8 mouse cellular contexts compared by ENCODE assay signal in the genomic region with DNA sequence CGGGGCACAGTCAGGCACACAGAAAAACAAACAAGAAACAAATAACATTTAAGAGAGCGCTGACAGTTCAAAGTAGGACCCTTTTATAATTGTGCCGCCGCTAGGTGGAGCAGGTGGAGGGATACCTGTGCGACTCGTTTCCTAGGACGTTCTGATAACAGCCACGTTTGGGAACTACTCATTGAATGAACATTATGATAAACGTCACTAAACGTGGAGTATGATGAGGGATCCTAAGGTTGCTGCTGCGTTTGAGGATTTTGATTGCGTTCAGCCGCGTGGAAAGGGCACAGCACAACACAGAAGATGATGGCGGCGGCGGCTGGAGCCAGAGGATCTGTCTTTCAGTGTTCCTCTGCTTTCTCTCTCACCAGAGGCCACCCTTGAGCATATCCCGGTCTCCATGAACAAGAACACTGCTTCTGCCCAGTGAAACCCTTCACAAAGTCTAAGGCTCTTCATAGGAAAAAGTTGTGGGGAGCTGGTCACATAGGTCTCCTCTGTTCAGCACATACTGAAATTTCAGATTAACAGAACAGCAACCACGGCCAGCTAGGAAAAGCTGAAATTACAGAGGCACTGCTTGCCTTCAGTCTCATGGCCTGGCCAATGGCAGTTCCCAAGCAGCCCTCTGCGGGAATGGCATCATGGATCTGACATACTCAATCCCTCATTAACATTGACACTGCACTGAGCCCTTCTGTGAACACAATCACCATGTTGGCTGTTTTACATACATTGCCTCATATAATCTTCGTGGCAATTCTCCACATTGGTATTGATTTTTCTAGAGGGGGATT. TPM values are rescaled to one million over a fixed set of nuclear protein-coding genes. Genes with fewer than 3 reads are reported as not detected.
DNase-seq lines count a peak whose midpoint lies in the region; ATAC-seq lines count a peak whose summit lies in the region.

No protein-coding gene starts in this region.

- H3K27ac ChIP-seq in forebrain, embryonic 14.5 days (ENCODE audit: low read depth, low read length): no peak overlapping the region
- no peak overlapping the region for H3K27ac ChIP-seq in intestine, embryonic 16.5 days (ENCODE audit: low read length)
- 0 out of 2 replicates have a peak overlapping the region, but pooled peaks have one; percentile 23 for H3K27ac ChIP-seq in midbrain, embryonic 10.5 days (replicated peaks)
- no peak overlapping the region for H3K27ac ChIP-seq in stomach, embryonic 16.5 days (ENCODE audit: low read length)

- 14% methylated on average over 21 of the region's 21 CpGs for WGBS in forebrain, embryonic 14.5 days
- 13% methylated on average over 21 of the region's 21 CpGs for WGBS in intestine, embryonic 16.5 days
- 15% methylated on average over 21 of the region's 21 CpGs for WGBS in midbrain, embryonic 10.5 days
- WGBS in stomach, embryonic 16.5 days: 11% methylated on average over 21 of the region's 21 CpGs

- no peaks in the 10 kb centered on the region for H3K27me3 ChIP-seq in forebrain, embryonic 14.5 days (replicated peaks; ENCODE audit: control insufficient read depth, insufficient read depth, low read length)
- no peaks in the 10 kb centered on the region for H3K27me3 ChIP-seq in intestine, embryonic 16.5 days (replicated peaks; ENCODE audit: control insufficient read depth, insufficient read depth, low read length)
- H3K27me3 ChIP-seq in midbrain, embryonic 10.5 days (ENCODE audit: low read depth, poor library complexity, severe bottlenecking): no peaks in the 10 kb centered on the region
- H3K27me3 ChIP-seq in stomach, embryonic 16.5 days (ENCODE audit: control insufficient read depth, insufficient read depth, low read length): no peaks in the 10 kb centered on the region

- H3K4me2 ChIP-seq in forebrain, embryonic 14.5 days (ENCODE audit: low read length): peak overlapping the region; percentile 51
- H3K4me2 ChIP-seq in intestine, embryonic 16.5 days (ENCODE audit: low read depth, low read length): peak overlapping the region; percentile 67
- H3K4me2 ChIP-seq in stomach, embryonic 16.5 days (ENCODE audit: low read depth, low read length): peak overlapping the region; percentile 50

- H3K4me3 ChIP-seq in forebrain, embryonic 14.5 days (ENCODE audit: low read depth, low read length): peak overlapping the region; percentile 23
- peak overlapping the region; percentile 48 for H3K4me3 ChIP-seq in intestine, embryonic 16.5 days (ENCODE audit: low read length)
- peak overlapping the region; percentile 51 for H3K4me3 ChIP-seq in midbrain, embryonic 10.5 days
- peak overlapping the region; percentile 38 for H3K4me3 ChIP-seq in stomach, embryonic 16.5 days (replicated peaks; ENCODE audit: low read length)

- intact Hi-C loops in left cerebral cortex, postnatal 10 days (cut with DNase I): loop anchor here (2.0 to 10.0 kb wide), 2 partner anchors 223 to 463 kb away; no protein-coding TSS in a partner anchor

- peak overlapping the region; percentile 47; the same call in 1 of the 2 replicates for H3K9ac ChIP-seq in forebrain, embryonic 14.5 days (ENCODE audit: low read length)
- H3K9ac ChIP-seq in intestine, embryonic 16.5 days (ENCODE audit: low read depth, low read length): peak overlapping the region; percentile 45; the same call in 1 of the 2 replicates
- H3K9ac ChIP-seq in stomach, embryonic 16.5 days (ENCODE audit: low read length): 0 out of 2 replicates have a peak overlapping the region, but pooled peaks have one; percentile 27

- peak; percentile 92 for ATAC-seq in cerebellum, adult (ENCODE audit: insufficient number of reproducible peaks, low FRiP score, low TSS enrichment)
- peak; percentile 74 for ATAC-seq in forebrain, embryonic 14.5 days
- ATAC-seq in intestine, embryonic 16.5 days: peak; percentile 69
- ATAC-seq in stomach, embryonic 16.5 days (ENCODE audit: insufficient read depth, low FRiP score): peak; percentile 47; the same call in 1 of the 2 replicates
- no peak for ATAC-seq in granulocyte monocyte progenitor cell, adult 5-6 weeks (replicated peaks; ENCODE audit: poor library complexity, severe bottlenecking)

- no peaks in the 10 kb centered on the region for H3K9me3 ChIP-seq in forebrain, embryonic 14.5 days (replicated peaks; ENCODE audit: control insufficient read depth, low read length)
- H3K9me3 ChIP-seq in intestine, embryonic 16.5 days (ENCODE audit: control insufficient read depth, low read length): no peaks in the 10 kb centered on the region
- H3K9me3 ChIP-seq in midbrain, embryonic 10.5 days (replicated peaks): no peaks in the 10 kb centered on the region
- H3K9me3 ChIP-seq in stomach, embryonic 16.5 days (replicated peaks; ENCODE audit: control insufficient read depth, low read length): no peaks in the 10 kb centered on the region

- no peaks in the 10 kb centered on the region for H3K36me3 ChIP-seq in forebrain, embryonic 14.5 days (ENCODE audit: control insufficient read depth, insufficient read depth, low read length)
- no peaks in the 10 kb centered on the region for H3K36me3 ChIP-seq in intestine, embryonic 16.5 days (ENCODE audit: control insufficient read depth, insufficient read depth, low read length)
- H3K36me3 ChIP-seq in midbrain, embryonic 10.5 days: no peaks in the 10 kb centered on the region
- H3K36me3 ChIP-seq in stomach, embryonic 16.5 days (ENCODE audit: control insufficient read depth, insufficient read depth, low read length): no peaks in the 10 kb centered on the region

- no peaks in the 10 kb centered on the region for H3K4me1 ChIP-seq in forebrain, embryonic 14.5 days (ENCODE audit: control insufficient read depth, insufficient read depth, low read length)
- H3K4me1 ChIP-seq in intestine, embryonic 16.5 days (ENCODE audit: control insufficient read depth, insufficient read depth, low read length): peaks cover 4% of the 10 kb centered on the region
- peaks cover 6% of the 10 kb centered on the region for H3K4me1 ChIP-seq in midbrain, embryonic 10.5 days
- no peaks in the 10 kb centered on the region for H3K4me1 ChIP-seq in stomach, embryonic 16.5 days (ENCODE audit: control insufficient read depth, insufficient read depth, low read length)

- DNase-seq in ES-CJ7 (ENCODE audit: low read depth, low spot score): peak; percentile 45
- peak; percentile 72 for DNase-seq in forebrain, embryonic 14.5 days (ENCODE audit: low spot score)
- DNase-seq in left cerebral cortex, postnatal 10 days (ENCODE audit: extremely low spot score in 1 of 2, low spot score in 2 of 2): peak; percentile 20 to 44
- DNase-seq in midbrain, embryonic 10.5 days (ENCODE audit: low spot score): peak; percentile 45

RNA-seq across cellular contexts. Expression of a gene that starts 55.5 kb away (rescaled TPM):
- 1.0 and 2.0 TPM in 2 replicates for polyA plus RNA-seq in forebrain, embryonic 14.5 days (2014; fragmentation: Nextera tagmentation; extraction: Ambion mirVana)
- 0.10 and 0.16 TPM in 2 replicates for polyA plus RNA-seq in intestine, embryonic 16.5 days (2015; fragmentation: Nextera tagmentation; extraction: Ambion mirVana)
- 10 to 100 TPM; 21.8 to 23.5 TPM for total RNA-seq in left cerebral cortex, postnatal 10 days (2021)
- 1.4 and 1.7 TPM in 2 replicates for polyA plus RNA-seq in midbrain, embryonic 10.5 days (2016; fragmentation: Nextera tagmentation; extraction: Ambion mirVana)
- polyA plus RNA-seq in stomach, embryonic 16.5 days (2015; fragmentation: Nextera tagmentation; extraction: Ambion mirVana): 0.09 and 0.17 TPM in 2 replicates
- not detected in 2 replicates for total RNA-seq in granulocyte monocyte progenitor cell, adult 5-6 weeks (2014; fragmentation: Nextera tagmentation)
- total RNA-seq in granulocyte monocyte progenitor cell, adult 5-6 weeks (2017): not detected in 2 replicates
